Mouse (Mus musculus) hindbrain, embryonic 16.5 days (tissue): ENCODE measurements around the gene Pde10a. TPM values are rescaled to one million over a fixed set of nuclear protein-coding genes. Genes with fewer than 3 reads are reported as not detected.

Experiments
- ATAC-seq: fragments of 200-750 bp; cut with Nextera tagmentation; 2 replicates; pipeline ENCODE4 v1.8.0; 2017; ENCODE audit warnings: moderate TSS enrichment, moderate library complexity
- H3K27ac ChIP-seq: fragments of 300-500 bp; sonication (generic); 2 replicates; pipeline ENCODE4 v1.5.1; 2014; ENCODE audit warnings: low read depth, mild to moderate bottlenecking, control low read depth, low read length, moderate library complexity
- H3K27me3 ChIP-seq: fragments of 300-500 bp; sonication (generic); replicated peaks from 2 replicates; pipeline ENCODE4 v1.6.1; 2014; ENCODE audit warnings: low read length; ENCODE audit not compliant: control insufficient read depth, insufficient read depth
- H3K36me3 ChIP-seq: fragments of 300-500 bp; sonication (generic); 2 replicates; pipeline ENCODE4 v1.6.1; 2014; ENCODE audit warnings: mild to moderate bottlenecking, low read length, moderate library complexity, mixed read lengths; ENCODE audit not compliant: control insufficient read depth, insufficient read depth
- H3K4me1 ChIP-seq: fragments of 300-500 bp; sonication (generic); 2 replicates; pipeline ENCODE4 v1.6.1; 2014; ENCODE audit warnings: low read depth, low read length; ENCODE audit not compliant: control insufficient read depth, insufficient read depth
- H3K4me2 ChIP-seq: fragments of 300-500 bp; sonication (generic); 2 replicates; pipeline ENCODE4 v1.6.1; 2014; ENCODE audit warnings: mild to moderate bottlenecking, low read length, control low read depth, moderate library complexity
- H3K4me3 ChIP-seq: fragments of 300-500 bp; sonication (generic); 2 replicates; pipeline ENCODE4 v1.5.1; 2014; ENCODE audit warnings: mild to moderate bottlenecking, low read length, control low read depth, moderate library complexity
- H3K9ac ChIP-seq: fragments of 300-500 bp; sonication (generic); 2 replicates; pipeline ENCODE4 v1.6.1; 2014; ENCODE audit warnings: low read depth, mild to moderate bottlenecking, control low read depth, low read length, moderate library complexity
- H3K9me3 ChIP-seq: fragments of 300-500 bp; sonication (generic); 2 replicates; pipeline ENCODE4 v1.6.1; 2014; ENCODE audit warnings: mild to moderate bottlenecking, low read length, moderate library complexity; ENCODE audit not compliant: control insufficient read depth
- WGBS: fragments of 180-500 bp; shearing (Covaris S2); extraction: QIAGEN DNeasy Blood & Tissue Kit; methylation state at CpG from one replicate; pipeline ENCODE4 v1.1.7; 2014; 5-methylcytosine and 5-hydroxymethylcytosine counted together
- polyA plus RNA-seq: library from polyadenylated mRNA; unstranded; fragments of >200 nt; fragmentation: Nextera tagmentation; extraction: Ambion mirVana; gene quantifications from 2 replicates; pipeline ENCODE4 v1.2.1, GENCODE M21; 2015

Gene Pde10a
- polyA plus RNA-seq, 1 experiment from 2014 or later, result 11.3 TPM

- no peak for ATAC-seq
- Histone ChIP-seq H3K27me3 (no peaks in the 10 kb centered on the region), H3K27ac (no peak overlapping the region), H3K4me2 (no peak overlapping the region), H3K36me3 (peaks cover 12% of the 10 kb centered on the region), H3K4me1 (peaks cover 2% of the 10 kb centered on the region), H3K9me3 (no peaks in the 10 kb centered on the region), H3K4me3 (no peak overlapping the region), H3K9ac (no peak overlapping the region)
- 87% methylated on average over 6 of the region's 6 CpGs for WGBS
These were observed 451.6 kb downstream of the Pde10a start for GRCm38 (mm10) chr17:8976745-8977144.

GRCm38 (mm10) chr17:8977271-8977670 lies 452.1 kb downstream of the Pde10a start:
- WGBS, result 90% methylated on average over 2 of the region's 2 CpGs
- Histone ChIP-seq H3K9ac (no peak overlapping the region), H3K4me2 (no peak overlapping the region), H3K27me3 (no peaks in the 10 kb centered on the region), H3K4me3 (no peak overlapping the region), H3K4me1 (peaks cover 2% of the 10 kb centered on the region), H3K36me3 (peaks cover 16% of the 10 kb centered on the region), H3K27ac (no peak overlapping the region), H3K9me3 (no peaks in the 10 kb centered on the region)
- ATAC-seq, result no peak

- no peak overlapping the region for H3K27ac ChIP-seq
- no peaks in the 10 kb centered on the region for H3K27me3 ChIP-seq
- H3K9ac ChIP-seq, result no peak overlapping the region
- ATAC-seq, result no peak
- 70% methylated on average over 2 of the region's 2 CpGs for WGBS
- no peaks in the 10 kb centered on the region for H3K9me3 ChIP-seq
- peaks cover under 1% of the 10 kb centered on the region; the same call in 1 of the 2 replicates for H3K4me1 ChIP-seq
- H3K36me3 ChIP-seq, result peaks cover 17% of the 10 kb centered on the region; the same call in 1 of the 2 replicates
- no peak overlapping the region for H3K4me3 ChIP-seq
- H3K4me2 ChIP-seq, result no peak overlapping the region
These were observed 458.4 kb downstream of the Pde10a start for GRCm38 (mm10) chr17:8983576-8983975.

GRCm38 (mm10) chr17:8985714-8986113 lies 460.5 kb downstream of the Pde10a start:
- peaks cover 7% of the 10 kb centered on the region for H3K4me1 ChIP-seq
- peaks cover 12% of the 10 kb centered on the region; the same call in 1 of the 2 replicates for H3K36me3 ChIP-seq
- whole genome bisulfite sequencing, result 44% methylated on average over 5 of the region's 5 CpGs
- H3K4me2 ChIP-seq, result no peak overlapping the region
- no peaks in the 10 kb centered on the region for H3K9me3 ChIP-seq
- H3K4me3 ChIP-seq, result no peak overlapping the region
- H3K27ac ChIP-seq, result no peak overlapping the region; the same call in 1 of the 2 replicates
- no peak for ATAC-seq
- no peaks in the 10 kb centered on the region for H3K27me3 ChIP-seq
- H3K9ac ChIP-seq, result no peak overlapping the region

- Histone ChIP-seq H3K9ac (no peak overlapping the region), H3K36me3 (peaks cover 12% of the 10 kb centered on the region; the same call in 1 of the 2 replicates), H3K4me3 (no peak overlapping the region), H3K27me3 (no peaks in the 10 kb centered on the region), H3K27ac (no peak overlapping the region), H3K4me1 (peaks cover 7% of the 10 kb centered on the region), H3K9me3 (no peaks in the 10 kb centered on the region), H3K4me2 (no peak overlapping the region)
- ATAC-seq, result no peak
- 65% methylated on average over 2 of the region's 2 CpGs for WGBS
These were observed 461.4 kb downstream of the Pde10a start for GRCm38 (mm10) chr17:8986551-8986950.

GRCm38 (mm10) chr17:8987369-8987768 lies 462.2 kb downstream of the Pde10a start:
- Histone ChIP-seq H3K9ac (no peak overlapping the region), H3K9me3 (no peaks in the 10 kb centered on the region), H3K27ac (no peak overlapping the region), H3K4me3 (no peak overlapping the region), H3K4me1 (peaks cover 7% of the 10 kb centered on the region), H3K27me3 (no peaks in the 10 kb centered on the region), H3K4me2 (no peak overlapping the region), H3K36me3 (peaks cover 6% of the 10 kb centered on the region; the same call in 1 of the 2 replicates)
- ATAC-seq, result no peak
- 73% methylated on average over 5 of the region's 5 CpGs for WGBS

GRCm38 (mm10) chr17:8988119-8988807 lies 463.1 kb downstream of the Pde10a start, which contains the start of gene 1700010I14Rik:
TSS of gene 1700010I14Rik (plus strand) at chr17:8988333.
- 0 out of 2 replicates have a peak within 1 kb of the TSS, but pooled peaks have one; percentile 13 for H3K27ac ChIP-seq

GRCm38 (mm10) chr17:8991160-8991559 lies 466.0 kb downstream of the Pde10a start:
- Histone ChIP-seq H3K36me3 (no peaks in the 10 kb centered on the region), H3K9ac (no peak overlapping the region), H3K4me1 (peaks cover 7% of the 10 kb centered on the region), H3K9me3 (no peaks in the 10 kb centered on the region), H3K4me2 (no peak overlapping the region), H3K27ac (no peak overlapping the region), H3K4me3 (no peak overlapping the region), H3K27me3 (no peaks in the 10 kb centered on the region)
- no peak for ATAC-seq
- 30% methylated on average over 8 of the region's 8 CpGs for WGBS

More at GRCm38 (mm10) chr17:8988119-8988807, 463.1 kb downstream of the Pde10a start, which contains the start of gene 1700010I14Rik:
- Histone ChIP-seq H3K9ac (0 out of 2 replicates have a peak within 1 kb of the TSS, but pooled peaks have one; percentile 11), H3K4me2 (peak within 1 kb of the TSS; percentile 54), H3K4me3 (peak within 1 kb of the TSS; percentile 38), H3K9me3 (no peaks in the 10 kb centered on the region), H3K36me3 (no peaks in the 10 kb centered on the region), H3K4me1 (peaks cover 7% of the 10 kb centered on the region), H3K27me3 (no peaks in the 10 kb centered on the region)
- WGBS, result 5% methylated on average over 13 of the region's 13 CpGs
- ATAC-seq, result peak; percentile 38; the same call in 1 of the 2 replicates

- Histone ChIP-seq H3K9ac (no peak overlapping the region), H3K4me1 (no peaks in the 10 kb centered on the region; the same call in 1 of the 2 replicates), H3K4me2 (no peak overlapping the region), H3K27me3 (no peaks in the 10 kb centered on the region), H3K9me3 (0 out of 2 replicates have a peak, but pooled peaks cover 2% of the 10 kb centered on the region), H3K27ac (no peak overlapping the region), H3K36me3 (no peaks in the 10 kb centered on the region), H3K4me3 (no peak overlapping the region)
- 67% methylated on average over 1 of the region's 1 CpGs for WGBS
- no peak for ATAC-seq
These were observed 470.2 kb downstream of the Pde10a start for GRCm38 (mm10) chr17:8995344-8995743.
